Mouse (Mus musculus): ENCODE measurements around the gene Bud31. TPM values are rescaled to one million over a fixed set of nuclear protein-coding genes. Genes with fewer than 3 reads are reported as not detected.
"Not testable (repeated sequence)": the region's sequence is repeated elsewhere in the genome, so short reads cannot be mapped to it uniquely, and the experiment has no call there.

The Bud31 gene
- total RNA-seq (2021), result 10 to 100 TPM; 57.0 to 58.9 TPM
- long read RNA-seq, experiment 1, transcript Bud31-207 (6 exons, 867 nt), result major isoform, 15 of 21 reads
- long read RNA-seq, experiment 1, transcript Bud31-203 (6 exons, 928 nt), result minor isoform, 5 of 21 reads
- long read RNA-seq, experiment 1, partial matches to known transcripts, result 0 of 21 reads
- long read RNA-seq, experiment 1, other reads (novel, unspliced or antisense), result 1 of 21 reads
- long read RNA-seq, experiment 2, transcript Bud31-207 (6 exons, 867 nt), result major isoform, 17 of 21 reads
- long read RNA-seq, experiment 2, partial matches to known transcripts, result 0 of 21 reads
- long read RNA-seq, experiment 2, other reads (novel, unspliced or antisense), result 2 of 21 reads

DNA sequence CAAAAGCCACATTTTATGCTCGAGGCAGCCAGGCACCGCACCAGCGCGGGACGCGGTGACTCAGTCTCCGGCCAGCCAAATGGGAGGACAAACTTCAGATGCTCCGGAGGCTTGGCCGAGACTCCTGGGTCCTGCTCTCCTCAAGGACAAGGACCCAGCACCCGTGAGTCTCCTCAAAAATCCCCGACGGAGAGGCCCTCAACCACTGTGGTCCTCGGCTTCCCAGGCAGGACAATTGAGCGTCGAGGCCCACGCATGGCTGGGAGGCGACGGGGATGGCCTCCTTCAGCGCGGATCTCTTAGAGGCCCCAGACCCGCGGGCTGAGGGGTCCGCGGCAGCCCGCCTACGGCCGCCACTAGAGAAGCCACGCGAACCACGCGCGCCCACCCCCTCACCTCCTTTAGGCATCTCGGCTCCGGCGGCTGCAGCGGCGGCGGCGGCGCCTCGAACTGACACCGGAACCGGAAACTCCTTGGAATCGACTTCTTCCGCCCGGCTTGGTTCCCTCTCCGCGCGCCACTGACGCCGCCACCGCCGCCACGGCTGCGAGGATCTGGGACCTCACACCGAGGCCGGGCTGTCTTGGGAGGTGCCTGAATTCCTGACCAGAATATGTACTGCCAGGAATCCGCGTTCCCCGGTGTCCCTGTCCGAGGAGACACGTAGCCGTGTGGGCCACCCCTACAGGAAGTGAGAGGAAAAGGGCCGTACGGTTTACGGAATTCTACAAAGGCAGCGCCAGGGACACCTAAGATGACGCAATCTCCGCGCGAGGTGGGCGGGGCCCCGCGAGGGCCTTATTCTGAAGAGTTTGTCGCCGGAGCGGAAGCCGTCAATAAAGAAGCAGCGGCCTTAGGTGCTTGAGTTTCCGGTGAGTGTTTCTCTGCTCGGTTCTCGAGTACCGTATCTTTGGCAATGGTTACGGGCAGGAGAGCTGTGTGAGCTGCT, at the start of gene Bud31, which contains the start of gene Pdap1:
Gene Bud31, plus strand, starts transcription at position 792 of the 949 bp plus-strand sequence.
Gene Pdap1, minus strand, starts transcription at position 668 of the 949 bp plus-strand sequence.
- DNase-seq, result peak; percentile 95 to 99

DNA sequence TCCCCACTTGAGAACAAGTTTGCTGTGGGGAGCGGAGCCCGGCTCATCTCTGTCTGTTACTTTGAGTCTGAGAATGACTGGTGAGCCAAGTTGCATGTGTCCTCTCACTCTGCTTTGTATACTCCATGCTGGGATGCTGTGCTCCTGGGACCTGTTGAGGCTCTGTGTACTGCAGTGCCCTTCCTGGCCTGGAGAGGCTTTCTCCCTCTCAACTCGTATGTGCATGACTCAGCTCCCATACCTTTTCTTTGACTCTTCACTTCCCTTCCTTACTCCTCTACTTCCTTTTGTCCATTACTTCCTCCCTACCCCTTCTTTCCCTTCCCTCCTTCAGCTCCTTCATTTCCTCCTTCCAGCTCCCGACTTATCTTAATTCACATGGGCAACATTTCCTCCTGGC, 44.0 kb upstream of the Bud31 start:
- no peak for DNase-seq

DNA sequence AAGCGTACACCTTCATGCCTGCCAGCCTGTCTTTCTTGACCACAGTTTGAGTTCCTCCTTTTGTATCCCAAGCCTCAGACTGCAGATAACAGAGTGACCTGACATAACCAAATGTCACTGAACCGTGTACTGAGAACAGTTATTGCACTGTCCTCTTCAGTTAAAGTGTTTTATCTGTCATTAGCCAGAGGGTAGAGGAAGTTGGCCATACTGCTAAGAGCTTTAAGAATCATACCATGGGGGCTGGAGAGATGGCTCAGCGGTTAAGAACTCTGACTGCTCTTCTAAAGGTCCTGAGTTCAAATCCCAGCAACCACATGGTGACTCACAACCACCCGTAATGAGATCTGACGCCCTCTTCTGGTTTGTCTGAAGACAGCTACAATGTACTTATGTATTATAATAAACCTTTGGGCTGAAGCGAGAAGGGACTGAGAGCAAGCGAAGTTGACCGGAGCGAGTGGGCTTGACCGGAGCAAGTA, 41.8 kb upstream of the Bud31 start:
- no peak for DNase-seq

DNA sequence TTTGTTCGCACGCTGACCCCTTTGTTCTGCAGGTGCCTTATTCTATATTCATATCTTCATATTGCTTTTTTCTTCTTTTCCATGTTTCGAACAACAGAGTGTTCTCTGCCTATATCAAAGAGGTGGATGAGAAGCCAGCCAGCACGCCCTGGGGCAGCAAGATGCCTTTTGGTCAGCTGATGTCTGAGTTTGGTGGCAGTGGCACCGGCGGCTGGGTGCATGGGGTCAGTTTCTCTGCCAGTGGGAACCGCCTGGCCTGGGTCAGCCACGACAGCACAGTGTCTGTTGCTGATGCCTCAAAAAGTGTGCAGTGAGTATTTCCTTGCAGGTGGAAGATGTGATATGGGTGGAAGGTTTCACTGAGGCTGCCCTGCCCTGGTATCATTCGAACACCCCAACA, 39.2 kb upstream of the Bud31 start:
- no peak for DNase-seq

DNA sequence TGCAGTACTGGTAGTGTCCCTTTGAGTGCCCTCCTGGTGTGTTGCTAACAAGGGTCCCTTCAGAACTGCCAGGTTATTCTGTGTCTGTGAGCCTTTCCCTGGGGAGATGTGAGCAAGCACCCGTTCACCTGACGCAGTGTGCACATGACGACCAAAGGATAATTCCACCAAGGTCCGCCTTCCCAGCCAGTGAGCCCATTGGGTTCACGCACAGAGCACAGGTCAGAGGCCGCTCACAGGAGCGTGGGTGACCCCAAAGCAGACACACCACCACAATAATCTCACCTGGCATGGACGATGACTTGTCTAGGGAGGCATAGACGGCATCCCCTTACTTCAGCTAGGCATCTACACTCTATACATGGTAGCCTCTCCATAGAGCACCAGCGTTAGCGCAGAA, 38.7 kb upstream of the Bud31 start:
- DNase-seq, result not testable (repeated sequence)

DNA sequence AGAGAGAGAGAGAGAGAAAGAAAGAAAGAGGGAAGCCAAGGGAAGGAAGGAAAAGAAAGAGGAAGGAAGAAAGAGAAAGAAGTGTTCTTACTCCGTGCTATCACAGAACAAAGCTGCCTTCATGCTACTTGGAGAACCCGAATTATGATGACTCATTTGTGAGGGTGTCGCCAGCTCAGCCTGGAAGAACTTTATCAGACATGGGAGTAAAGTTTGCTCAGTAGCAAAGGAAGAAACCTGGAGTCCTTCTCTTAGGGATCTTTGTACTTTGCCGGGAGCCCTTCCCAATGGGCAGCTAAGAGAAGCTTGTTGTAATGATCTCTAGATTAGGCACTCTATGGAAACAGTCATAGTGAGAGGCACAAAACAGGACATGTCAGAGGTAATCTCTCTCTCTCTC, 37.5 kb upstream of the Bud31 start:
- DNase-seq, result peak in 1 of 2 experiments; percentile 31

DNA sequence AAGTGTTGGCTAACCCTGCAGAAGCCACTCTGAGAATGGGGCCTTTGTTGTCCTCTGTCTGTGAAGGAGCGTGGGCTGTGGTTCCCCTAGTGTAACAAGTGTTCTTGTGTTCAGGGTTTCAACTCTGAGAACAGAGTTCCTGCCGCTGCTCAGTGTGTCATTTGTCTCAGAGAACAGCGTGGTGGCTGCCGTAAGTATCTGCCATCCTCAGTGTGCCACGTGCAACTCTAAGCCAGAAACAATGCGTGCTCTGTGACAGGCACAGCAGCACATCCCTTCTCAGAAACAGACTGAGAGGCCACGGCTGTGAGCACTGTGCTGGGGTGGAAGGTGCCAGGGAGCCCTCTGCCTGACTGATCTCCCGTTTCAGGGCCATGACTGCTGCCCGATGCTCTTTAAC, 35.8 kb upstream of the Bud31 start:
- DNase-seq, result no peak

DNA sequence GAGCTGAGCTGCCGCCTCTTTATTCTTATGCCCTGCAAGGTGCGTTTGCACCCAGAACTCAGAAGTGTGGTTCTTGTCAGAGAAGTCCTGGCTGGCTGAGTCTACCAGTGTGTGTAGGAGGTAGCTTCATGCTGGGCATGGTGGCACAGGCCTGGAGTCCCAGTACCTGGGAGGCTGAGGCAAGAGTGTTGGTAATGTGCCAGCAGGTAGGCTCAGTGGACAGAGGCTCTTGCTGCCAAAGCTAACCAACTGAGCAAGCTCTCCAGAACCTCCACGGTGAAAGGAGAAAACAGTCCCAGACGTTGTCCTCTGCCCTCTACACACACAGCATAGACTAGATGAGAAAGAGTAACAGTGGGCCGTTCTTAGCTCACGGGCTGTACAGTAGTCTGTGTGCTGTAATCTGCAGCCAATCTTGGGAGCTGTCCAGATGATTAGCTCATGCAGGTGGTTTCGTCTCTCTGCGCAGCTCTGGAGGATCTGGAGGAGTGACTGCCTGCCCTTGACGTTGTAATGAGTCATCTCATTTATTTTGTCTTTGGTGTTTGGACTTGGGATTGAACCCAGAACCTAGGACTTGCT, 34.4 kb upstream of the Bud31 start:
- DNase-seq, result no peak

DNA sequence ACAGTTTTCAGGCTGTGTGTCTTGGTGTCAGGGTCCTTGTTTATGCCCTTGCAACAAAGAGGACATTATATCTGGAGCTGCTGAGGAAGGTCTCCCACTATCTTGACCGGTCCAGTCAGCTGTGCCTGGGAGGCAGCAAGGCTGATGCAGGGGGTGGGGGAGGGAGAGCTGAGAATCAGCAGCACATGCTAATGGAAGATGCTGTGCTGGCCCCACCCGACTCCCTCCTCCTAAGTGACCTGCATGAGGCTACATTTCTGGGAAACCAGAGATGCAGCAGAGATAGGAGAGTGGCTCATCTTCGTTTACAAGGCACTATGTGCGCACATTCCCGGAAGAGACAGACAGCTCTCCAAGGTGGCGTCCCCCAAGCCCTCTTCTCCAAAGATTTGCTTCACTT, 29.8 kb upstream of the Bud31 start:
- DNase-seq, result no peak

DNA sequence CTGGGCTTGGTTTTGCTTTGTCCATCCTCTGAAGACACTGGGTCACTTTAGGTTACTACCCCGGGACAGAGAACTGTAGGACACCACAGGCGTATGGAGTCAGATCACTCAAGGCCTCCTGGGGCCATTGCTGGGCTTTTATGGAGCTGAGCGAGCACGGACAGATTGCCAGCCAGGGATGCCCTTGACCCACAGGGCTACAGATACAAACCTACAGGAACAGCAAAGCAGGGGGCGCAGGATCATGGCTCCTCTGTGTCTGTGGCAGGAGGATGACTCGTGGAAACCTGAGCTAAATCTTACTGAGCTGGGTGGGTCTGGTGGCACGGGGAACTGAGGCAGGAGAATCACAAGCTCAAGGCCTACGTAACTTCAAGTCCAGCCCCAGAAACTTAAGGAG, 27.6 kb upstream of the Bud31 start:
- DNase-seq, result no peak

DNA sequence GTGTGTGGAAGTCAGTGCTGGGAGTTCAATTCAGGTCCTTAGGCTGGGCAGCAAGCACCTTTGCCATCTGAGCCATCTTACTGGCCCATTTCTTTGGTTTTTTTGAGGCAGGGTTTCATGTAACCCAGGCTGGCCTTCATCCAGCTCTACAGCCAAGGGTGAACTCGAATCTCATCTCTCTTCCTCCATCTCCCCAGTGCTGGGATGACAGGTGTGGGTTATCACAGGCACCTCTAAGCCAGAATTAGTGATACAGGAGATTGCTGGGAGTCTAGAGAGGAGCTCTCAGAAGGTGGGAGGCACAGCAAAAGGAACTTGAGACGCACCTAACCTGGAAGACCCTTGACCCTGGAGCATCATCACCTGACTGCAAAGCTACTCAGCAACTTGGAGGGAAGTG, 26.7 kb upstream of the Bud31 start:
- no peak for DNase-seq

DNA sequence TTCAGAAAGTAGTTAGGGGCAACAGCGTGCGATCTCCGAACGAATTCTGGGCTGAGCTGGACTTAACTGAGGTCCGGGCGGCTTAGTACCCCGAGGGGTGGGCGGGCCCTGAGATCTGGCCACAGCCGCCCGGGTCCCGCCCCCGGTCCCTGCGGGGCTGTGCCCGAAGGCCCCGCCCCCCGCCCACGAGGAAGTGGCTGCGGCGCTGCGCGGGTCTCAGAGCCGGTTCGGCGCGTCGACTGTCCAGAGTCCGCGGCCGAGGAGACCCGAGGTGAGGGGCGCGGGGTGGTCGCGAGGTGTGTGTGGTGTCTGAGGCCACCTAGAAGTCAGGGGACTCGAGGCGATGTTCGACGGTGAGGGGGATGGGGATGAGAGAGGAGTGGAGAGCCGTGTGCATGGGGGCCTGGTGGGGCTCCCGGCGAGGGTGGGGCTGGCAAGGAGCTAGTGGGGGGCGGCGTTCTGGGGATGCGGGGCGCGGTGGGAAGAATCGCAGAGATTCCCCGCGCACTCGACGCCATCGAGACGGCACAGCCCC, 26.0 kb upstream of the Bud31 start, which contains the start of gene Arpc1b:
Gene Arpc1b, plus strand, starts transcription at position 145 of the 535 bp plus-strand sequence.
- peak; percentile 81 to 83 for DNase-seq

DNA sequence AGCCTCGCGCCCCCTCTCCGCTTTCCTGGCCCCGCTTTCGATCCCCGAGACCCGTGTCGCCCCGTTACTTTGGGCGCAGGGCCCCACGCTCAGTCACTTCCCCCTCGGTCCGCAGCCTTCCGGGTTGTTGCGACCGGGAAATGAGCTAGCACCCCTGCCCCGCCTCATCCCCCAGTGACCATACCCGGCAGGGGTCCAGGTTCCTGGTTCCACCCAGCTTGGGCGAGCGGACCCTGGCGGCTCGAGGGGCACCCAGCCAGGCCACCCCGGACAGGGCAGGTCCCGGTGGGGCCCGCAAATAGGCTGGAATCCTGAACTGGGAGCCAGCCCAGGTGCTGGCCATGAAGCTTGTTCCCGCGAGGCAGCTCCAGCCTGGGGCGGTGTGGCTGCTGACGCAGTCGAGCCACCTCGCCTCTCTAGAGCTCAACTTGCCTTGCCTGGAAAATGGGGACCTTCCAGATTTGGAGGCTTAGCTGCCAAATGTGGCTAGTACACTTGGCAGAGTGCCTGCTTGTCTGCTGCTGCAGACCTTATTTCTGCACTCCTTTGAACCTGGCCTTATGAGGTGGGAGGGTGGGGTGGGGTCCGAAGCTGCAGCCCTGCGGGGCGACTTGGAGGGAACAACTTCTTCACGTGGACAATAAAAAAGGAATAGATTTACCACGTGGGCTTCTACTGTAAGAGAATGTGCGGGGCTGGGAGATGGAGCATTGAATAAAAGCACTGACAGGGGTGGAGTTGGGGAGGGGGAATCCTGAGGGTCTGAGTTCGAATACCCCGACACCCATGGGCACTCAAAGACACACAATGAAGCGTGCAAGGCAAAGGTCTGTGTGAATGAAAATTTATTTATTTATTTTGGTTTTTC, 25.3 kb upstream of the Bud31 start:
- peak; percentile 84 to 91 for DNase-seq

DNA sequence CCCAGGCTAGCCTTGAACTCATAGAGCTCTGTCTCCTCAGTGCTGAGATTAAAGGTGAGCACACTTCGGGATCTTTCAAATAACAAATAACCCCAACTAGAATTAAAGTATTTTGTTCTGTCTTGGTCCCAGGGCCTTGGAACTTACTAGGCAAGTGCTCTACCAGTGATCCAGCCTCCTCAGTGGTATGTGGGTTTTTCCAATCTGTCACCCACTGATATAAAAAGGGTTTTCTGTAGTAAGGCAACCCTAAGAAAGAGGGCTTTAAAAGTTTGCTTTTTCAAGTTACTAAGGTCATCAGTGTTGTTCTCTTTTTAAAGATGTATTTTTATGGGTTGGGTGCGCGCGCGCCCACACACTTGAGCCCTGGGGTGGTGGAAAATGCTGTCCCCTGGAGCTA, 24.4 kb upstream of the Bud31 start:
- DNase-seq, result no peak

DNA sequence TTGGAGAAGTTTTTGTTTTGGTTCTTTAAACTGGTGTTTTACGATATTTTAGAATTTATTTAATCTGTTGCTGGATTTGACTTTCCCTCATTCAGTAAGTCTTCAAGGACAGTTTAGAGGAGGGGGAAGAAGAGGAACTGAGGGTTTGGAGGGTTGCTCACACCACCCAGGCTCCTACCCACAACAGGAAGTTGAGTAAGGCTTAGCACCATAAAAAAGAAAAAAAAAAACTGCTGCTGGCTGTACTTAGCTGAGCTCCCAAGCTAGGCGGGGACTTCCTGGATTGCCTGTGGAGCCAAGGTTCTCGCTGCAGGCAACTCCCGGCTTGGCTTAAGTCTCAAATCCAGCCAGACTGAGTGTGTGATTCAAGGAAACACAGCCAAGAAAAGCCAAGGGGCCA, 23.8 kb upstream of the Bud31 start:
- DNase-seq, result peak; percentile 79 to 94

DNA sequence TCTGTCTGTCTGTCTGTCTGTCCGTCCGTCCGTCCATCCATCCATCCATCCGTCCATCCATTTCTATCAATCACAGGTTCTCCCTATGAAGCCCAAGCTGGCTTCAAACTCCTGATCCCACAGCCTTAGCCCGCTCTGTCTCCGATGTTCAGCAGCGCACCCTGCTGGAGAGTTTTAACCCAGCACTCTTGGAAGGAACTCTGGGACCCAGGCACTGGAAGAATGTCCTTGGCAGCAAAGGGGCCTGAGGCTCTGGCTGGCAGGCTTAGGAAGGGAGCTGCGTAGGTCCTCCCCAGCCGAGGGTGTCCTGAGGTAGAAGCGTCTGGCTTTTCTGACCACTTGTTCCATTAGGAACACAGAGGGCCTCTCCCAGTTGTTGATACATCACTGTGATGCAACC, 23.2 kb upstream of the Bud31 start:
- peak; percentile 84 to 87 for DNase-seq

DNA sequence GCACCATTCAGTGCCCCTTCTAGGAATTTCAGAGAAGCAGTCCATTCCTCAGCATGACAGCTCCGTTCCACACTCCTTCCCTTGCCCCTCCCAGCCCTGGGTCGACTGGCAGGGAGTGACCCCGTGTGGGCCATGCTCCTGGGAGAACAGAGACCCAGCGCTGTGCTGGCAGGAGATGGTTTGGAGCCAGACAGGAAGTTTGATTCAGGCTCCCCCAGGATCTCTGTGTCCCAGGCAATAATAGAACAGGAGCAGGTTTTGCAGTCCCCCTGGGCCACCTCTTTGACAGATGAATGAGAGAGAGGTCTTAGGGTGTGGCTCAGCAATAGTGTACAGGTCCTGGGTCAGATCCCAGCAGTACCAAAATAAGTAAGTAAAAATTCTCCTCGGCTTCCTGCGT, 22.2 kb upstream of the Bud31 start:
- peak in 1 of 2 experiments; percentile 21 for DNase-seq

DNA sequence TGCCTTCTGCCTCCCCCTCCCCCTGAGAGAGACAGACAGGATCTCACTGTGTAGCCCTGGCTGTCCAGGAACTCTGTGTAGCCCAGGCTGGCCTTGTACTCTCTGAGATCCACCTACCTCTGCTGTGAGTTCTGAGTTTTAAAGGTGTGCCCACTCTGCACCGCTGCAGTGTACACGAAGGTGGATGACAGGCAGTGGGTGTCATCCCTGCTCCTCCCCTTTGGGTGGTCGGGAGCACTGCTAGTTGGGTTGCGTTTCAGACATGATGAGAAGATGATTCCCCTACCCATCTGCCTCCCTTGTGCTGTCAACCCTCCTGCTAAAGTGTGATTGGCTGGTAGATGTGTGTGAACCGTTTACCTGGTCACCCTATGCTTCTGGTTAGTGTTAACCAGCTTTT, 21.7 kb upstream of the Bud31 start:
- DNase-seq, result no peak

DNA sequence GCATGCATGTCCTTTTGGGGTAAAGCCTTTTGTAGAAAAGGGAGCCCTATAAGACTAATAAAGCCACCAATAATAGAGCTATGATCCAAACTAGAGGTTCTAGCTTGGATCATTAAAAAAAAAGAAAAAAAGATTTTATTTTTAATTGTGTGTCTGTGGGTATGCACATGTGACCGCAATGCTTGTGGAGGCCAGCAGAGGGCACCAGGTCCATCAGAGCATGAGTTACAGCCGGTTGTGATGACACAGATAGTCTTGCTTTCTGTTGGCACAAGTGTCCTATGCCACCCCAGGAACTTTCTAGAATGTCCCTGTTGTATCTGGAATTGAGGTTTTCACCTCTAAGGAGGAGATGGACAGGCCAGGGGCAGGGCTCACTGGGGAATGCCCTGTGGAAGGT, 20.8 kb upstream of the Bud31 start:
- DNase-seq, result no peak

DNA sequence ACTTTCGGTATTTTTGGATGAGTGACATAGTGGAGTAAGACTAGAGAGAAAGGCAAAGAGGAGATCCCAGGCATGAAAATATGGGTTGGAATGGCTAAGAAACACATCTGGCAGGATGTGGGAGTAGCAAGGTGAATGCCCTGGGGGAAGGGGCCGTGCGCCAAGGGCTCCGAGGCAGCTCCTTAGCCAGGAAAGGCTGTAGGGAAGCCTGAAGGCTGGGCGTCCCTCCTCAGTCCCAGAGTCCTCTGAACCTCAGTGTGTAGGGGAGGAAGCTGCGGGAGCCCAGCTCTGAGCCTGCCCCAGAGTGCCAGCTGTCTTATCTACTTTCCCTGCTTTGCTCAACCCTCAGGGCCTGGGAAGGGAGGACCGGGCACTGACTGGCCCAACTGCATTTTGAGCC, 19.2 kb upstream of the Bud31 start:
- no peak for DNase-seq

DNA sequence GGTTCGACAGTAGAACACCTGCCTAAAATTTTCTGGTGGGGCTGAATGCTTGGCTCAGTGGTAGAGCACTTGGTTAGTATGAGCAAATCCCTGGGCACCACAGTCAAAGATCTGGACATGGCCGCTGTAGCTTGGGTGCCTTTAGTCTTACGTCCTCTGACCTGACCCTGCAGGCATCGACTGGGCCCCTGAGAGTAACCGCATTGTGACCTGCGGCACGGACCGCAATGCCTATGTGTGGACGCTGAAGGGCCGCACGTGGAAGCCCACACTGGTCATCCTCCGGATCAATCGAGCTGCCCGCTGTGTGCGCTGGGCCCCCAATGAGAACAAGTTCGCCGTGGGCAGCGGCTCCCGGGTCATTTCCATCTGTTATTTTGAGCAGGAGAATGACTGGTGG, 16.8 kb upstream of the Bud31 start:
- DNase-seq, result no peak
